In the genomic region with DNA sequence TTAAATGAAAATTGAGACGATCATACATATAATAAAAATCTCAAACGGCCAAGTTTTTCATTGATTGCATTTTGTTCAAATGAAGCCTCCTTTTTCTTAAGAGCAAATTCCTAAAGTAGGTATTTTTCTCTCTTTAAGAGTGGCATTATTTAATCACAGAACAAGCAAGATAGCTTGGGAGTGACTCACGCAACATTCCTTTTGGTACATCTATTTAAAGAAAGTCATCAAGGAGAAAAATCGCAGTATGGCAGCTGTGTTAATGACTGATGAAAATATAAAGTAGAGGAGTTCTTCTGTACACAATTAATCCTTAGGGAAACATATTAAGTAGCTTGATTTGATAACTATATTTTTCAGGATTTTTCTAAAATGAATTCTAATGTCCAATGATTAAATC, we compare ENCODE assay signal across 23 mouse cellular contexts.
A peak's percentile ranks its signal among the peaks of the same experiment; 100 is the strongest.
DNase-seq lines count a peak whose midpoint lies in the region; ATAC-seq and TF ChIP-seq lines count a peak whose summit lies in the region.
"Had no signal": no experiment of that assay in that cellular context is flagged by ENCODE, and none has a peak within 500 bp of the region (broad histone marks: within the 10 kb centered on the region; RNA-seq: fewer than 3 reads in every experiment).

No protein-coding gene starts in this region.

- ATAC-seq in frontal cortex, adult (ENCODE audit: low TSS enrichment) = peak; percentile 72; the same call in 1 of the 2 replicates
- ATAC-seq: activated CD4-positive, CD25-positive, alpha-beta regulatory T cell, adult 4 months; CD4-positive, CD25-positive, alpha-beta regulatory T cell, adult 4 months; Patski had no signal

- no peak for TF ChIP-seq CTCF in layer of hippocampus, adult 2 months (conservative IDR thresholded peaks at IDR 0.05)
- TF ChIP-seq CTCF in brain, embryonic 14.5 days (IDR thresholded peaks at IDR 0.05; ENCODE audit: borderline replicate concordance, extremely low read depth, insufficient read depth, insufficient read length) = no peak

- DNase-seq in frontal cortex, postnatal 14 days (ENCODE audit: low spot score in 2 of 2) = no peak
- DNase-seq in layer of hippocampus, adult 2 months (ENCODE audit: low spot score in 2 of 2) = no peak
- no peak for DNase-seq in layer of hippocampus, postnatal 14 days (ENCODE audit: low spot score in 2 of 2)
- peak; percentile 68 for DNase-seq in brain, adult 2 months (ENCODE audit: low read depth, low spot score)
- peak; percentile 8 for DNase-seq in brain, embryonic 14.5 days (ENCODE audit: low read depth)
- DNase-seq in left cerebral cortex, postnatal 4 days = no peak
- no peak for DNase-seq in Muller cell, postnatal 12 days (ENCODE audit: inconsistent ontology term)
- DNase-seq: adrenal gland, adult 2 months; adrenal gland, adult 8-10 months; adrenal gland, postnatal 10 days; adrenal gland, postnatal 14 days; adrenal gland, postnatal 25 days; adrenal gland, postnatal 36 days; B cell, adult 2 months; cerebellum, adult 11 months; cerebellum, adult 11-12 months; cerebellum, adult 18-20 months; cerebellum, adult 2 months; cerebellum, adult 8-10 months had no signal

- H3K4me3 ChIP-seq in layer of hippocampus, adult 2 months = no peak overlapping the region

- peak overlapping the region; percentile 36; the same call in 1 of the 2 replicates for H3K27ac ChIP-seq in layer of hippocampus, adult 2 months

- intact Hi-C loops in left cerebral cortex, postnatal 4 days (cut with DNase I) = no loop called here

- no peak for TF ChIP-seq POLR2A in brain, embryonic 14.5 days (IDR thresholded peaks at IDR 0.05; ENCODE audit: borderline replicate concordance, extremely low read depth, insufficient read depth, insufficient read length, poor library complexity, severe bottlenecking)

Comparison
In these comparisons a context has a peak if more than half of its experiments do, and no peak if none do; other contexts are left out.
1. DNase-seq: peak in brain, adult 2 months (single experiment) and brain, embryonic 14.5 days (single experiment); none in frontal cortex, postnatal 14 days (0 of 2), layer of hippocampus, adult 2 months (0 of 2), layer of hippocampus, postnatal 14 days (0 of 2), left cerebral cortex, postnatal 4 days (single experiment) and Muller cell, postnatal 12 days (single experiment).